Mouse (Mus musculus) CH12.LX (cell line): ENCODE results near the gene Mdk. TPM values are rescaled to one million over a fixed set of nuclear protein-coding genes. Genes with fewer than 3 reads are reported as not detected.

Source experiments
- DNase-seq: peaks from one replicate; pipeline ENCODE4 v3.0.0-alpha.2; 2013; ENCODE audit errors: extremely low read depth
- H3K27ac ChIP-seq: 2 replicates; pipeline ENCODE4 v1.5.1; 2012; ENCODE audit warnings: low read depth, mild to moderate bottlenecking, control low read depth, moderate library complexity; ENCODE audit not compliant: insufficient read depth
- H3K27me3 ChIP-seq: replicated peaks from 2 replicates; pipeline ENCODE3; 2012; ENCODE audit warnings: inconsistent platforms
- H3K36me3 ChIP-seq, 2 experiments: replicated peaks in 1 of 2; 2 replicates each; pipeline versions ENCODE3 to v1.6.1; 2012; ENCODE audit warnings: inconsistent platforms in 1 of 2, low read length in 1 of 2, mild to moderate bottlenecking in 1 of 2, mixed read lengths in 1 of 2, moderate library complexity in 1 of 2; ENCODE audit not compliant: control insufficient read depth in 1 of 2, insufficient read depth in 1 of 2
- H3K4me1 ChIP-seq, 2 experiments: 2 replicates each; pipeline ENCODE4 v1.6.1; 2012; ENCODE audit warnings: inconsistent platforms in 1 of 2, moderate library complexity in 1 of 2; ENCODE audit not compliant: insufficient read depth in 2 of 2, control insufficient read depth in 1 of 2
- H3K4me2 ChIP-seq: 2 replicates; pipeline ENCODE4 v1.6.1; 2012; ENCODE audit warnings: low read depth, mild to moderate bottlenecking, control low read depth; ENCODE audit not compliant: poor library complexity, insufficient read depth, severe bottlenecking
- H3K4me3 ChIP-seq, 3 experiments: fragments of 150-350 bp in 1 of 3; sonication (generic) in 1 of 3; replicated peaks in 1 of 3; 2 replicates each; pipeline versions ENCODE3 to v1.5.1; 2011 to 2012; ENCODE audit warnings: low read depth in 2 of 3, low read length in 2 of 3, mild to moderate bottlenecking in 2 of 3, moderate library complexity in 2 of 3, control low read depth in 1 of 3, improper control_type of control experiment in 1 of 3, inconsistent platforms in 1 of 3, mixed read lengths in 1 of 3; ENCODE audit not compliant: poor library complexity in 1 of 3
- H3K79me2 ChIP-seq: replicated peaks from 2 replicates; pipeline ENCODE4 v1.6.1; 2012; ENCODE audit warnings: mild to moderate bottlenecking, moderate library complexity; ENCODE audit not compliant: control insufficient read depth, poor library complexity, insufficient read depth, severe bottlenecking; ENCODE audit errors: extremely low read depth
- H3K9ac ChIP-seq: 2 replicates; pipeline ENCODE4 v1.6.1; 2012; ENCODE audit warnings: low read depth, mild to moderate bottlenecking, control low read depth, moderate library complexity; ENCODE audit not compliant: insufficient read depth
- H3K9me3 ChIP-seq: replicated peaks from 2 replicates; pipeline ENCODE3; 2012; ENCODE audit warnings: low read length, inconsistent platforms, mixed read lengths
- BHLHE40 ChIP-seq: IDR thresholded peaks from 2 replicates; pipeline ENCODE4 v1.6.1; 2011; ENCODE audit warnings: mild to moderate bottlenecking, low read depth, low read length, improper control_type of control experiment
- CHD2 ChIP-seq: IDR thresholded peaks from 2 replicates; pipeline ENCODE4 v1.6.1; 2011; ENCODE audit warnings: low read length, improper control_type of control experiment
- CTCF ChIP-seq, 2 experiments: IDR thresholded peaks in 1 of 2; conservative IDR thresholded peaks in 1 of 2; 2 replicates each; pipeline ENCODE4 v1.5.1; 2011 to 2012; ENCODE audit warnings: low read depth in 2 of 2, low read length in 2 of 2, improper control_type of control experiment in 1 of 2, inconsistent platforms in 1 of 2, mild to moderate bottlenecking in 1 of 2, moderate library complexity in 1 of 2
- E2F4 ChIP-seq: IDR thresholded peaks from 2 replicates; pipeline ENCODE4 v1.6.1; 2011; ENCODE audit warnings: low read depth, low read length, improper control_type of control experiment; ENCODE audit not compliant: insufficient replicate concordance
- EP300 ChIP-seq: IDR thresholded peaks from 2 replicates; pipeline ENCODE4 v1.6.1; 2011; ENCODE audit warnings: low read length, improper control_type of control experiment
- ETS1 ChIP-seq: conservative IDR thresholded peaks from 2 replicates; pipeline ENCODE4 v1.6.1; 2012; ENCODE audit warnings: low read depth, mild to moderate bottlenecking, inconsistent platforms, low read length, improper control_type of control experiment, moderate library complexity
- GABPA ChIP-seq: IDR thresholded peaks from 2 replicates; pipeline ENCODE4 v1.6.1; 2012; ENCODE audit warnings: low read depth, low read length, improper control_type of control experiment, inconsistent platforms; ENCODE audit not compliant: insufficient replicate concordance
- HCFC1 ChIP-seq: IDR thresholded peaks from 2 replicates; pipeline ENCODE4 v1.6.1; 2012; ENCODE audit warnings: low read depth, mild to moderate bottlenecking, inconsistent platforms, low read length, improper control_type of control experiment
- IRF4 ChIP-seq: IDR thresholded peaks from 2 replicates; pipeline ENCODE4 v1.6.1; 2014; ENCODE audit warnings: low read depth, mild to moderate bottlenecking, inconsistent platforms, low read length, improper control_type of control experiment
- JUN ChIP-seq: IDR thresholded peaks from 2 replicates; pipeline ENCODE4 v1.6.1; 2011; ENCODE audit warnings: low read depth, mild to moderate bottlenecking, low read length, improper control_type of control experiment, moderate library complexity; ENCODE audit not compliant: insufficient read depth
- JUND ChIP-seq: conservative IDR thresholded peaks from 2 replicates; pipeline ENCODE4 v1.6.1; 2011; ENCODE audit warnings: low read depth, low read length, improper control_type of control experiment
- MAX ChIP-seq: IDR thresholded peaks from 2 replicates; pipeline ENCODE4 v1.6.1; 2011; ENCODE audit warnings: low read length, improper control_type of control experiment
- MAZ ChIP-seq: IDR thresholded peaks from 2 replicates; pipeline ENCODE4 v1.6.1; 2012; ENCODE audit warnings: low read depth, mild to moderate bottlenecking, inconsistent platforms, low read length, improper control_type of control experiment, moderate library complexity
- MEF2A ChIP-seq: IDR thresholded peaks from 2 replicates; pipeline ENCODE4 v1.6.1; 2014; ENCODE audit warnings: low read depth, mild to moderate bottlenecking, inconsistent platforms, low read length, improper control_type of control experiment, borderline replicate concordance
- MXI1 ChIP-seq: IDR thresholded peaks from 2 replicates; pipeline ENCODE4 v1.6.1; 2011; ENCODE audit warnings: mild to moderate bottlenecking, low read depth, low read length, improper control_type of control experiment
- MYC ChIP-seq: IDR thresholded peaks from 2 replicates; pipeline ENCODE4 v1.6.1; 2011; ENCODE audit warnings: low read depth, mild to moderate bottlenecking, improper control_type of control experiment, low read length
- NELFE ChIP-seq: IDR thresholded peaks from 2 replicates; pipeline ENCODE4 v1.6.1; 2011; ENCODE audit warnings: low read depth, low read length, improper control_type of control experiment
- NRF1 ChIP-seq: IDR thresholded peaks from 2 replicates; pipeline ENCODE4 v1.6.1; 2014; ENCODE audit warnings: low read depth, mild to moderate bottlenecking, inconsistent platforms, low read length, improper control_type of control experiment, moderate library complexity
- PAX5 ChIP-seq: IDR thresholded peaks from 2 replicates; pipeline ENCODE4 v1.6.1; 2012; ENCODE audit warnings: low read length, inconsistent platforms, mixed read lengths
- POLR2A ChIP-seq: IDR thresholded peaks from 2 replicates; pipeline ENCODE4 v1.6.1; 2011; ENCODE audit warnings: low read depth, mild to moderate bottlenecking, improper control_type of control experiment, low read length
- POLR2AphosphoS2 ChIP-seq: IDR thresholded peaks from 2 replicates; pipeline ENCODE4 v1.6.1; 2011; ENCODE audit warnings: low read depth, low read length, improper control_type of control experiment
- RAD21 ChIP-seq: IDR thresholded peaks from 2 replicates; pipeline ENCODE4 v1.6.1; 2011; ENCODE audit warnings: low read depth, mild to moderate bottlenecking, low read length, improper control_type of control experiment, moderate library complexity
- RCOR1 ChIP-seq: conservative IDR thresholded peaks from 2 replicates; pipeline ENCODE4 v1.6.1; 2012; ENCODE audit warnings: low read depth, mild to moderate bottlenecking, inconsistent platforms, low read length, improper control_type of control experiment
- SMC3 ChIP-seq: IDR thresholded peaks from 2 replicates; pipeline ENCODE4 v1.6.1; 2011; ENCODE audit warnings: low read depth, low read length, improper control_type of control experiment
- TBP ChIP-seq: conservative IDR thresholded peaks from 2 replicates; pipeline ENCODE4 v1.6.1; 2011; ENCODE audit warnings: low read depth, low read length, improper control_type of control experiment
- TCF12 ChIP-seq: IDR thresholded peaks from 2 replicates; pipeline ENCODE4 v1.6.1; 2014; ENCODE audit warnings: low read depth, mild to moderate bottlenecking, inconsistent platforms, low read length, improper control_type of control experiment
- UBTF ChIP-seq: IDR thresholded peaks from 2 replicates; pipeline ENCODE4 v1.6.1; 2012; ENCODE audit warnings: low read depth, mild to moderate bottlenecking, inconsistent platforms, low read length, improper control_type of control experiment, moderate library complexity
- USF1 ChIP-seq: IDR thresholded peaks from 2 replicates; pipeline ENCODE4 v1.6.1; 2014; ENCODE audit warnings: low read depth, mild to moderate bottlenecking, inconsistent platforms, low read length, improper control_type of control experiment
- USF2 ChIP-seq: conservative IDR thresholded peaks from 2 replicates; pipeline ENCODE4 v1.6.1; 2011; ENCODE audit warnings: low read depth, low read length, improper control_type of control experiment
- ZC3H11A ChIP-seq: IDR thresholded peaks from 2 replicates; pipeline ENCODE4 v1.6.1; 2012; ENCODE audit warnings: low read depth, mild to moderate bottlenecking, inconsistent platforms, low read length, improper control_type of control experiment
- ZMIZ1 ChIP-seq: IDR thresholded peaks from 2 replicates; pipeline ENCODE4 v1.6.1; 2012; ENCODE audit warnings: low read depth, mild to moderate bottlenecking, inconsistent platforms, low read length, improper control_type of control experiment
- ZNF384 ChIP-seq: IDR thresholded peaks from 2 replicates; pipeline ENCODE4 v1.6.1; 2012; ENCODE audit warnings: low read depth, low read length, improper control_type of control experiment, inconsistent platforms
- dilution Hi-C: fragments of 300-500 bp; cut with MboI; formaldehyde crosslinking; loops from 2 replicates; pipeline ENCODE4 v1.14.3; 2020; ENCODE audit warnings: low sequenced_read_pairs; ENCODE audit not compliant: extremely low pct_unique_long_range_greater_than_20kb, extremely low pct_ligation_motif_present
- in situ Hi-C: fragments of 300-500 bp; cut with MboI; formaldehyde crosslinking; loops from 3 replicates; pipeline ENCODE4 v1.14.3; 2019; ENCODE audit warnings: low sequenced_read_pairs, low pct_ligation_motif_present, low pct_unique_long_range_greater_than_20kb, mixed read lengths
- polyA plus RNA-seq: library from polyadenylated mRNA; unstranded; fragments of >175 nt; gene quantifications from 2 replicates; pipeline ENCODE4 v1.2.1, GENCODE M21; 2012; ENCODE audit warnings: low read depth; ENCODE audit not compliant: insufficient read length
- total RNA-seq, 2 experiments: library from RNA; depleted of rRNA; stranded (reverse); fragments of 300-350 nt in 1 of 2; fragments of >200 nt in 1 of 2; gene quantifications; 2 replicates each; pipeline ENCODE4 v1.2.3; 2012 to 2014

Mdk gene
- total and polyA plus RNA-seq, 3 experiments = 0.25 to 2.4 (median 0.34) TPM

DNA sequence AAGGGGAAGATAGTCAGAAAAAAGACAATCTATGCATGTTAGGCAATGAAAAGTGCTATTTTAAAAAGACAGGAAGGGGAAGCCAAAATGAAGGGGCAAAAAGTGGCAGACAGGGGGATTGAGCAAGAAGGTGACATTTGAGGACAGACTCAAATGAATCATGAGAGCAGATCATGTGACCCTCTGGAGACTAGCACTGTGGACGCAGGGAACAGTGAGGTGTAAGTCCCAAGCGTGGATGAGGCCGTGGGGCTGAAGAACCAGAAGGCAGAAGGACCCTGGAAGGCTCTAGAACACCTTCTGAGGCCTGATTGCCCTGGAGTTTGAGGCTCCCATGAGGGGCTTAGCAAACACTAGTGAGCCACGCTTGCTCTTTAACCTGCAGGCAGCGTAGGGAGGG, 34.3 kb upstream of the Mdk start:
- DNase-seq = no peak
- H3K36me3 ChIP-seq = peaks cover 0 to 2% of the 10 kb centered on the region in 2 experiments
- H3K79me2 ChIP-seq = peaks cover 19% of the 10 kb centered on the region
- H3K9ac ChIP-seq = no peak overlapping the region
- dilution Hi-C loops (no loop called here), in situ Hi-C loops (no loop called here)
- peaks cover 22% of the 10 kb centered on the region for H3K27me3 ChIP-seq
- no peak overlapping the region for H3K4me2 ChIP-seq
- TF ChIP-seq MXI1 (no peak), BHLHE40 (no peak), MAX (no peak), PAX5 (no peak), ZNF384 (no peak)
- no peak overlapping the region for H3K27ac ChIP-seq
- H3K9me3 ChIP-seq = no peaks in the 10 kb centered on the region
- H3K4me1 ChIP-seq = peaks cover 13 to 37% of the 10 kb centered on the region in 2 experiments
- no peak overlapping the region for H3K4me3 ChIP-seq

DNA sequence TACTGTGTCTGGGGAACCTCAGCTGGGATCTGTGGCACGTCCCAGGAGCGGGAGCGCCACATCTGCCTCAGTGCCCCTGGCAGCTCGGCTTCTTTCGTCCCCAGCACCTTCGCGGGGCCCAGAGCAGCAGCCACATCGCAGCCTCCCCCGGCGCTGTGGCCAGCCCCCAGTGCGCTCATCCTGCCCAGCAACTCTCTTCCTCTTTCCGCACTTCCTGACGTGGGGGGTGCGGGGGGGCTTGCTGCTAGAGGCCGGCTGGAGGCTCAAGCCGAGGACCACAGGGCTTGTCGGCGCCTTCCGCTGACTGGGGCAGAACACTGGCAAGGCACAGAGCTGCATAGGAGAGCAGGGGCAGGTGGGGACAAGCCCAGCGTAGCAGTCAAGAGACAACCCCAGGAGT, 33.3 kb upstream of the Mdk start:
- Histone ChIP-seq H3K36me3 (peaks cover 0 to 10% of the 10 kb centered on the region in 2 experiments), H3K27me3 (peaks cover 18% of the 10 kb centered on the region), H3K27ac (peak overlapping the region; percentile 23; the same call in 1 of the 2 replicates), H3K4me2 (peak overlapping the region; percentile 83), H3K4me1 (peaks cover 13 to 44% of the 10 kb centered on the region in 2 experiments), H3K4me3 (peak overlapping the region; percentile 70 to 91 (median 79)), H3K79me2 (peaks cover 23% of the 10 kb centered on the region), H3K9ac (peak overlapping the region; percentile 71), H3K9me3 (no peaks in the 10 kb centered on the region)
- no peak for DNase-seq
- dilution Hi-C loops = no loop called here
- in situ Hi-C loops = no loop called here
- TF ChIP-seq IRF4 (peak; percentile 58; the same call in 1 of the 2 replicates), ETS1 (no peak), ZMIZ1 (peak; percentile 49; the same call in 1 of the 2 replicates), CTCF (conservative IDR thresholded peaks at IDR 0.05 in 1 of 2, IDR thresholded peaks at IDR 0.05 in 1 of 2; ENCODE audit: low read depth in 2 of 2, low read length in 2 of 2) (no peak), SMC3 (no peak), USF2 (no peak), BHLHE40 (0 out of 2 replicates have a peak, but pooled peaks have one; percentile 15), CHD2 (no peak; the same call in 1 of the 2 replicates), HCFC1 (peak; percentile 55), MAX (no peak), MEF2A (peak; percentile 54; the same call in 1 of the 2 replicates), POLR2AphosphoS2 (0 out of 2 replicates have a peak, but pooled peaks have one; percentile 28), JUND (no peak), GABPA (no peak), PAX5 (no peak), MXI1 (no peak), UBTF (peak; percentile 56; the same call in 1 of the 2 replicates), RCOR1 (no peak), ZNF384 (no peak), USF1 (no peak), NRF1 (0 out of 2 replicates have a peak, but pooled peaks have one; percentile 25), JUN (no peak), NELFE (peak; percentile 71), POLR2A (peak; percentile 66; the same call in 1 of the 2 replicates), RAD21 (no peak), MAZ (peak; percentile 85), MYC (no peak), TCF12 (peak; percentile 78; the same call in 1 of the 2 replicates), ZC3H11A (no peak), EP300 (no peak; the same call in 1 of the 2 replicates), TBP (no peak), E2F4 (no peak)
